Mouse (Mus musculus) CH12.LX (cell line): ENCODE data around the gene Ccnl2. TPM values are rescaled to one million over a fixed set of nuclear protein-coding genes. Genes with fewer than 3 reads are reported as not detected.

Experiments used
- DNase-seq: peaks from one replicate; pipeline ENCODE4 v3.0.0-alpha.2; 2013; ENCODE audit errors: extremely low read depth
- H3K27ac ChIP-seq: 2 replicates; pipeline ENCODE4 v1.5.1; 2012; ENCODE audit warnings: low read depth, mild to moderate bottlenecking, control low read depth, moderate library complexity; ENCODE audit not compliant: insufficient read depth
- H3K27me3 ChIP-seq: replicated peaks from 2 replicates; pipeline ENCODE3; 2012; ENCODE audit warnings: inconsistent platforms
- H3K36me3 ChIP-seq, 2 experiments: replicated peaks in 1 of 2; 2 replicates each; pipeline versions ENCODE3 to v1.6.1; 2012; ENCODE audit warnings: inconsistent platforms in 1 of 2, low read length in 1 of 2, mild to moderate bottlenecking in 1 of 2, mixed read lengths in 1 of 2, moderate library complexity in 1 of 2; ENCODE audit not compliant: control insufficient read depth in 1 of 2, insufficient read depth in 1 of 2
- H3K4me1 ChIP-seq, 2 experiments: 2 replicates each; pipeline ENCODE4 v1.6.1; 2012; ENCODE audit warnings: inconsistent platforms in 1 of 2, moderate library complexity in 1 of 2; ENCODE audit not compliant: insufficient read depth in 2 of 2, control insufficient read depth in 1 of 2
- H3K4me2 ChIP-seq: 2 replicates; pipeline ENCODE4 v1.6.1; 2012; ENCODE audit warnings: low read depth, mild to moderate bottlenecking, control low read depth; ENCODE audit not compliant: poor library complexity, insufficient read depth, severe bottlenecking
- H3K4me3 ChIP-seq, 3 experiments: fragments of 150-350 bp in 1 of 3; sonication (generic) in 1 of 3; replicated peaks in 1 of 3; 2 replicates each; pipeline versions ENCODE3 to v1.5.1; 2011 to 2012; ENCODE audit warnings: low read depth in 2 of 3, low read length in 2 of 3, mild to moderate bottlenecking in 2 of 3, moderate library complexity in 2 of 3, control low read depth in 1 of 3, improper control_type of control experiment in 1 of 3, inconsistent platforms in 1 of 3, mixed read lengths in 1 of 3; ENCODE audit not compliant: poor library complexity in 1 of 3
- H3K79me2 ChIP-seq: replicated peaks from 2 replicates; pipeline ENCODE4 v1.6.1; 2012; ENCODE audit warnings: mild to moderate bottlenecking, moderate library complexity; ENCODE audit not compliant: control insufficient read depth, poor library complexity, insufficient read depth, severe bottlenecking; ENCODE audit errors: extremely low read depth
- H3K9ac ChIP-seq: 2 replicates; pipeline ENCODE4 v1.6.1; 2012; ENCODE audit warnings: low read depth, mild to moderate bottlenecking, control low read depth, moderate library complexity; ENCODE audit not compliant: insufficient read depth
- H3K9me3 ChIP-seq: replicated peaks from 2 replicates; pipeline ENCODE3; 2012; ENCODE audit warnings: low read length, inconsistent platforms, mixed read lengths
- BHLHE40 ChIP-seq: IDR thresholded peaks from 2 replicates; pipeline ENCODE4 v1.6.1; 2011; ENCODE audit warnings: mild to moderate bottlenecking, low read depth, low read length, improper control_type of control experiment
- CHD1 ChIP-seq: IDR thresholded peaks from 2 replicates; pipeline ENCODE4 v1.6.1; 2012; ENCODE audit warnings: low read depth, low read length, improper control_type of control experiment, inconsistent platforms
- CTCF ChIP-seq, 2 experiments: IDR thresholded peaks in 1 of 2; conservative IDR thresholded peaks in 1 of 2; 2 replicates each; pipeline ENCODE4 v1.5.1; 2011 to 2012; ENCODE audit warnings: low read depth in 2 of 2, low read length in 2 of 2, improper control_type of control experiment in 1 of 2, inconsistent platforms in 1 of 2, mild to moderate bottlenecking in 1 of 2, moderate library complexity in 1 of 2
- E2F4 ChIP-seq: IDR thresholded peaks from 2 replicates; pipeline ENCODE4 v1.6.1; 2011; ENCODE audit warnings: low read depth, low read length, improper control_type of control experiment; ENCODE audit not compliant: insufficient replicate concordance
- ELF1 ChIP-seq: IDR thresholded peaks from 2 replicates; pipeline ENCODE4 v1.6.1; 2014; ENCODE audit warnings: low read depth, mild to moderate bottlenecking, inconsistent platforms, low read length, improper control_type of control experiment
- HCFC1 ChIP-seq: IDR thresholded peaks from 2 replicates; pipeline ENCODE4 v1.6.1; 2012; ENCODE audit warnings: low read depth, mild to moderate bottlenecking, inconsistent platforms, low read length, improper control_type of control experiment
- IRF4 ChIP-seq: IDR thresholded peaks from 2 replicates; pipeline ENCODE4 v1.6.1; 2014; ENCODE audit warnings: low read depth, mild to moderate bottlenecking, inconsistent platforms, low read length, improper control_type of control experiment
- JUN ChIP-seq: IDR thresholded peaks from 2 replicates; pipeline ENCODE4 v1.6.1; 2011; ENCODE audit warnings: low read depth, mild to moderate bottlenecking, low read length, improper control_type of control experiment, moderate library complexity; ENCODE audit not compliant: insufficient read depth
- JUND ChIP-seq: conservative IDR thresholded peaks from 2 replicates; pipeline ENCODE4 v1.6.1; 2011; ENCODE audit warnings: low read depth, low read length, improper control_type of control experiment
- KAT2A ChIP-seq: IDR thresholded peaks from 2 replicates; pipeline ENCODE4 v1.6.1; 2012; ENCODE audit warnings: low read length, improper control_type of control experiment, inconsistent platforms; ENCODE audit not compliant: insufficient replicate concordance
- MAFK ChIP-seq: IDR thresholded peaks from 2 replicates; pipeline ENCODE4 v1.6.1; 2011; ENCODE audit warnings: low read length, improper control_type of control experiment; ENCODE audit not compliant: insufficient replicate concordance
- MAX ChIP-seq: IDR thresholded peaks from 2 replicates; pipeline ENCODE4 v1.6.1; 2011; ENCODE audit warnings: low read length, improper control_type of control experiment
- MAZ ChIP-seq: IDR thresholded peaks from 2 replicates; pipeline ENCODE4 v1.6.1; 2012; ENCODE audit warnings: low read depth, mild to moderate bottlenecking, inconsistent platforms, low read length, improper control_type of control experiment, moderate library complexity
- MXI1 ChIP-seq: IDR thresholded peaks from 2 replicates; pipeline ENCODE4 v1.6.1; 2011; ENCODE audit warnings: mild to moderate bottlenecking, low read depth, low read length, improper control_type of control experiment
- MYC ChIP-seq: IDR thresholded peaks from 2 replicates; pipeline ENCODE4 v1.6.1; 2011; ENCODE audit warnings: low read depth, mild to moderate bottlenecking, improper control_type of control experiment, low read length
- NRF1 ChIP-seq: IDR thresholded peaks from 2 replicates; pipeline ENCODE4 v1.6.1; 2014; ENCODE audit warnings: low read depth, mild to moderate bottlenecking, inconsistent platforms, low read length, improper control_type of control experiment, moderate library complexity
- RAD21 ChIP-seq: IDR thresholded peaks from 2 replicates; pipeline ENCODE4 v1.6.1; 2011; ENCODE audit warnings: low read depth, mild to moderate bottlenecking, low read length, improper control_type of control experiment, moderate library complexity
- RCOR1 ChIP-seq: conservative IDR thresholded peaks from 2 replicates; pipeline ENCODE4 v1.6.1; 2012; ENCODE audit warnings: low read depth, mild to moderate bottlenecking, inconsistent platforms, low read length, improper control_type of control experiment
- SIN3A ChIP-seq: IDR thresholded peaks from 2 replicates; pipeline ENCODE4 v1.6.1; 2012; ENCODE audit warnings: low read length, improper control_type of control experiment, inconsistent platforms
- SMC3 ChIP-seq: IDR thresholded peaks from 2 replicates; pipeline ENCODE4 v1.6.1; 2011; ENCODE audit warnings: low read depth, low read length, improper control_type of control experiment
- TBP ChIP-seq: conservative IDR thresholded peaks from 2 replicates; pipeline ENCODE4 v1.6.1; 2011; ENCODE audit warnings: low read depth, low read length, improper control_type of control experiment
- TCF12 ChIP-seq: IDR thresholded peaks from 2 replicates; pipeline ENCODE4 v1.6.1; 2014; ENCODE audit warnings: low read depth, mild to moderate bottlenecking, inconsistent platforms, low read length, improper control_type of control experiment
- UBTF ChIP-seq: IDR thresholded peaks from 2 replicates; pipeline ENCODE4 v1.6.1; 2012; ENCODE audit warnings: low read depth, mild to moderate bottlenecking, inconsistent platforms, low read length, improper control_type of control experiment, moderate library complexity
- USF1 ChIP-seq: IDR thresholded peaks from 2 replicates; pipeline ENCODE4 v1.6.1; 2014; ENCODE audit warnings: low read depth, mild to moderate bottlenecking, inconsistent platforms, low read length, improper control_type of control experiment
- USF2 ChIP-seq: conservative IDR thresholded peaks from 2 replicates; pipeline ENCODE4 v1.6.1; 2011; ENCODE audit warnings: low read depth, low read length, improper control_type of control experiment
- ZC3H11A ChIP-seq: IDR thresholded peaks from 2 replicates; pipeline ENCODE4 v1.6.1; 2012; ENCODE audit warnings: low read depth, mild to moderate bottlenecking, inconsistent platforms, low read length, improper control_type of control experiment
- ZNF384 ChIP-seq: IDR thresholded peaks from 2 replicates; pipeline ENCODE4 v1.6.1; 2012; ENCODE audit warnings: low read depth, low read length, improper control_type of control experiment, inconsistent platforms
- dilution Hi-C: fragments of 300-500 bp; cut with MboI; formaldehyde crosslinking; loops from 2 replicates; pipeline ENCODE4 v1.14.3; 2020; ENCODE audit warnings: low sequenced_read_pairs; ENCODE audit not compliant: extremely low pct_unique_long_range_greater_than_20kb, extremely low pct_ligation_motif_present
- in situ Hi-C: fragments of 300-500 bp; cut with MboI; formaldehyde crosslinking; loops from 3 replicates; pipeline ENCODE4 v1.14.3; 2019; ENCODE audit warnings: low sequenced_read_pairs, low pct_ligation_motif_present, low pct_unique_long_range_greater_than_20kb, mixed read lengths
- polyA plus RNA-seq: library from polyadenylated mRNA; unstranded; fragments of >175 nt; gene quantifications from 2 replicates; pipeline ENCODE4 v1.2.1, GENCODE M21; 2012; ENCODE audit warnings: low read depth; ENCODE audit not compliant: insufficient read length
- total RNA-seq, 2 experiments: library from RNA; depleted of rRNA; stranded (reverse); fragments of 300-350 nt in 1 of 2; fragments of >200 nt in 1 of 2; gene quantifications; 2 replicates each; pipeline ENCODE4 v1.2.3; 2012 to 2014

The Ccnl2 gene
- total and polyA plus RNA-seq, 3 experiments = 59.6 to 67.7 (median 63.7) TPM

- no peak for TF ChIP-seq MXI1
- TF ChIP-seq TCF12 = no peak
- TF ChIP-seq KAT2A = no peak
- no peak for TF ChIP-seq MAFK
- no peak for TF ChIP-seq UBTF
- TF ChIP-seq HCFC1 = no peak
- TF ChIP-seq RCOR1 = no peak
- TF ChIP-seq USF1 = no peak
- TF ChIP-seq MAX = no peak
- in situ Hi-C loops (no loop called here), dilution Hi-C loops (no loop called here)
- peak overlapping the region; percentile 66 for H3K9ac ChIP-seq
- H3K36me3 ChIP-seq = no peaks in the 10 kb centered on the region
- H3K4me2 ChIP-seq = peak overlapping the region; percentile 89
- no peaks in the 10 kb centered on the region for H3K79me2 ChIP-seq
- peak overlapping the region in 2 of 3 experiments; percentile 44 to 51 for H3K4me3 ChIP-seq
- H3K27ac ChIP-seq = no peak overlapping the region
- H3K27me3 ChIP-seq = peaks cover 34% of the 10 kb centered on the region
- no peak for DNase-seq
- peaks cover 0 to 19% of the 10 kb centered on the region in 2 experiments; a peak in 2 of 4 replicates for H3K4me1 ChIP-seq
- no peaks in the 10 kb centered on the region for H3K9me3 ChIP-seq
Observed at GRCm38 (mm10) chr4:155783486-155784080, 28.7 kb upstream of the Ccnl2 start.

DNA sequence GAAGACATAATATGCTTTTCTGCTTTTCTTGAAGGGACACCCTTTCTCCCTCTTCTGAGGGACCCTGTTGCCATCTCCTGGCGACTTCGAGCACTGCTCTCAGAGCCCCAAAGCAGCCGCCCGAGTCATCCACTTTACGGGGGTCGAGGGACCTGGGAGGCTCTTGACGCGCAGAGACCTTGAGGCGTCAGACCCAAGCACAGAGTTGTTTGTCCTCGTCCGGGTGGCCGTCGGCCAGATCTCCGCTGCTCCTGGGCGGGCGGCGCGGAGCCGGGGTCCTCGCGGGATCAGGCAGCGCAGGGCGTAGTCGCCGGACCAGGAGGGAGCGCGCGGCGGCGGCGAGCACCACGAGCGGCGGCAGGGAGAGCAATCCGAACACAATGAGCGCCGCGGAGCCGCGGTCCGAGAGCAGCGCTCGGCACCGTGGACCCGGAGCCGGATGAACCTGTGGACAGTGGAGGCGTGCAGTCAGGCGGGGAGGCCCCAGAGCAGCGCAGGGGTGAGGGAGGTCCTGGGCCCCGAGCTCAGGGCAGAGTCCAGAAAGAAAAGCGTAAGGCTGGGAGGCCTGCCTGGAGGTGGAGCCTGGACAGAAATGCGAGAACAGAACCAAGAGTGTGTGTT is 28.1 kb upstream of the Ccnl2 start:
- Histone ChIP-seq H3K9ac (peak overlapping the region; percentile 66), H3K4me3 (peak overlapping the region; percentile 44 to 77 (median 51)), H3K4me1 (peaks cover 0 to 19% of the 10 kb centered on the region in 2 experiments; a peak in 2 of 4 replicates)
- in situ Hi-C loops = no loop called here
- peak; percentile 50 for DNase-seq
- TF ChIP-seq MXI1 (peak; percentile 78), BHLHE40 (peak; percentile 7; the same call in 1 of the 2 replicates), USF1 (no peak), IRF4 (peak; percentile 40; the same call in 1 of the 2 replicates), ZC3H11A (no peak), E2F4 (no peak), JUND (no peak), JUN (no peak), USF2 (no peak), CHD1 (no peak), TBP (no peak), TCF12 (no peak), UBTF (peak; percentile 81; the same call in 1 of the 2 replicates), SIN3A (peak; percentile 67; the same call in 1 of the 2 replicates), SMC3 (peak; percentile 70), CTCF (conservative IDR thresholded peaks at IDR 0.05 in 1 of 2, IDR thresholded peaks at IDR 0.05 in 1 of 2; ENCODE audit: low read depth in 2 of 2, low read length in 2 of 2) (peak in 1 of 2 experiments; percentile 86; a peak in 2 of 4 replicates), ELF1 (peak; percentile 34; the same call in 1 of the 2 replicates), MYC (0 out of 2 replicates have a peak, but pooled peaks have one; percentile 48), RCOR1 (no peak), RAD21 (peak; percentile 79), NRF1 (no peak), MAZ (0 out of 2 replicates have a peak, but pooled peaks have one; percentile 39), HCFC1 (no peak), ZNF384 (0 out of 2 replicates have a peak, but pooled peaks have one; percentile 10)
- TF ChIP-seq, all 38 proteins: peak for 12
- Histone ChIP-seq H3K9me3 (no peaks in the 10 kb centered on the region), H3K36me3 (no peaks in the 10 kb centered on the region), H3K79me2 (no peaks in the 10 kb centered on the region), H3K4me2 (peak overlapping the region; percentile 89), H3K27me3 (peaks cover 33% of the 10 kb centered on the region), H3K27ac (no peak overlapping the region)
- dilution Hi-C loops = no loop called here
